Mouse (Mus musculus) erythroblast, embryonic 14.5 days (primary cell): ENCODE results near the gene Wdr18.

Source experiments
- GATA1 ChIP-seq: IDR thresholded peaks from 2 replicates; pipeline ENCODE4 v1.6.1; 2012; ENCODE audit warnings: low read length, inconsistent platforms, mixed read lengths
- TAL1 ChIP-seq: IDR thresholded peaks from 3 replicates; pipeline ENCODE4 v1.6.1; 2012; ENCODE audit warnings: low read length, inconsistent platforms, mixed read lengths

DNA sequence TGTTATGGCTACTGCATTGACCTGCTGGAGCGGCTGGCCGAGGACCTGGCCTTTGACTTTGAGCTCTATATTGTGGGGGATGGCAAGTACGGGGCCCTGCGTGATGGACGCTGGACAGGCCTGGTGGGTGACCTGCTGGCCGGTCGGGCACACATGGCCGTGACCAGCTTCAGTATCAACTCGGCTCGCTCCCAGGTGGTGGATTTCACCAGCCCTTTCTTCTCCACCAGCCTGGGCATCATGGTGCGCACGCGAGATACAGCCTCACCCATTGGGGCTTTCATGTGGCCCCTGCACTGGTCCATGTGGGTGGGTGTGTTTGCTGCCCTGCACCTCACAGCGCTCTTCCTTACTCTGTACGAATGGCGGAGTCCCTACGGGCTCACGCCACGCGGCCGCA lies 14.1 kb downstream of the Wdr18 start:
- no peak for TF ChIP-seq GATA1
- TF ChIP-seq TAL1 = no peak
